Mouse (Mus musculus) urinary bladder, adult 18-20 months (tissue): Measurements from ENCODE around the gene Usp54.
"Not testable (repeated sequence)": the region's sequence is repeated elsewhere in the genome, so short reads cannot be mapped to it uniquely, and the experiment has no call there.

Experiments
- DNase-seq, 2 experiments: peaks; one replicate each; pipeline ENCODE4 v3.0.0; 2022; ENCODE audit warnings: low spot score in 2 of 2, mixed read lengths in 2 of 2

Usp54 gene

GRCm38 (mm10) chr14:20654690-20655421, 14.0 kb upstream of the Usp54 start:
- no peak for DNase-seq

GRCm38 (mm10) chr14:20651722-20652256, 10.9 kb upstream of the Usp54 start:
- no peak for DNase-seq

GRCm38 (mm10) chr14:20651000-20651399, 10.1 kb upstream of the Usp54 start:
- no peak for DNase-seq

- DNase-seq = no peak
Observed at GRCm38 (mm10) chr14:20646381-20646780, 5.5 kb upstream of the Usp54 start.

GRCm38 (mm10) chr14:20645547-20645946, 4.7 kb upstream of the Usp54 start:
- DNase-seq = no peak

- no peak for DNase-seq
Observed at GRCm38 (mm10) chr14:20641438-20641875, 594 bp upstream of the Usp54 start.

- no peak for DNase-seq
Observed at GRCm38 (mm10) chr14:20639918-20640619, 794 bp downstream of the Usp54 start.

GRCm38 (mm10) chr14:20638702-20639101, 2.2 kb downstream of the Usp54 start:
- no peak for DNase-seq

- no peak for DNase-seq
Observed at GRCm38 (mm10) chr14:20637818-20638574, 2.9 kb downstream of the Usp54 start.

- not testable (repeated sequence) for DNase-seq
Observed at GRCm38 (mm10) chr14:20636968-20637367, 3.9 kb downstream of the Usp54 start.

GRCm38 (mm10) chr14:20635546-20635945, 5.3 kb downstream of the Usp54 start:
- DNase-seq = no peak

GRCm38 (mm10) chr14:20631253-20631652, 9.6 kb downstream of the Usp54 start:
- DNase-seq = no peak

GRCm38 (mm10) chr14:20626971-20627370, 13.9 kb downstream of the Usp54 start:
- no peak for DNase-seq

GRCm38 (mm10) chr14:20626447-20626846, 14.4 kb downstream of the Usp54 start:
- no peak for DNase-seq

GRCm38 (mm10) chr14:20622907-20623306, 18.0 kb downstream of the Usp54 start:
- no peak for DNase-seq

GRCm38 (mm10) chr14:20622412-20622811, 18.5 kb downstream of the Usp54 start:
- DNase-seq = no peak

- no peak for DNase-seq
Observed at GRCm38 (mm10) chr14:20621903-20622302, 19.0 kb downstream of the Usp54 start.

- no peak for DNase-seq
Observed at GRCm38 (mm10) chr14:20619131-20619530, 21.7 kb downstream of the Usp54 start.

- DNase-seq = no peak
Observed at GRCm38 (mm10) chr14:20618211-20618610, 22.7 kb downstream of the Usp54 start.

- DNase-seq = no peak
Observed at GRCm38 (mm10) chr14:20616421-20616820, 24.4 kb downstream of the Usp54 start.

GRCm38 (mm10) chr14:20615075-20615474, 25.8 kb downstream of the Usp54 start:
- DNase-seq = no peak

GRCm38 (mm10) chr14:20612820-20613219, 28.0 kb downstream of the Usp54 start:
- no peak for DNase-seq
